Mouse (Mus musculus) megakaryocyte, adult 5-6 weeks (primary cell): ENCODE measurements at regions not wholly inside any gene's neighbourhood (a gene's known extent, or its start where the extent isn't known, plus 50 kb on each side); places are given as distances from the start of the nearest gene placed in this dataset.

Experiments used
- ATAC-seq: 2 replicates; pipeline ENCODE4 v1.8.0; 2016; ENCODE audit warnings: mild to moderate bottlenecking, inconsistent platforms; ENCODE audit not compliant: poor library complexity, severe bottlenecking

GRCm38 (mm10) chr7:117882803-117883202, 233.2 kb downstream of the Rps15a start:
- peak; percentile 93 for ATAC-seq

- no peak for ATAC-seq
Observed at GRCm38 (mm10) chr7:117878903-117879302, 237.1 kb downstream of the Rps15a start.

GRCm38 (mm10) chr7:117875241-117875640, 240.7 kb downstream of the Rps15a start:
- ATAC-seq, result no peak

- no peak for ATAC-seq
Observed at GRCm38 (mm10) chr7:117859419-117859818, 256.6 kb downstream of the Rps15a start.

- ATAC-seq, result no peak
Observed at GRCm38 (mm10) chr7:117855955-117856354, 260.0 kb downstream of the Rps15a start.

- ATAC-seq, result no peak
Observed at GRCm38 (mm10) chr7:117853716-117854115, 262.3 kb downstream of the Rps15a start.

GRCm38 (mm10) chr7:117852866-117853265, 263.1 kb downstream of the Rps15a start:
- no peak for ATAC-seq

GRCm38 (mm10) chr7:117850822-117851221, 265.2 kb downstream of the Rps15a start:
- ATAC-seq, result no peak

- no peak for ATAC-seq
Observed at GRCm38 (mm10) chr7:117846041-117846440, 269.9 kb downstream of the Rps15a start.

GRCm38 (mm10) chr7:117842780-117843179, 273.2 kb downstream of the Rps15a start:
- ATAC-seq, result no peak

- ATAC-seq, result no peak
Observed at GRCm38 (mm10) chr7:117795035-117795434, 321.0 kb downstream of the Rps15a start.

- no peak for ATAC-seq
Observed at GRCm38 (mm10) chr7:117793991-117794390, 322.0 kb downstream of the Rps15a start.

GRCm38 (mm10) chr7:117792456-117792855, 323.5 kb downstream of the Rps15a start:
- no peak for ATAC-seq

- ATAC-seq, result no peak
Observed at GRCm38 (mm10) chr7:117778996-117779395, 337.0 kb downstream of the Rps15a start.

- ATAC-seq, result no peak
Observed at GRCm38 (mm10) chr7:117777921-117778320, 338.1 kb downstream of the Rps15a start.

- ATAC-seq, result no peak
Observed at GRCm38 (mm10) chr7:117771836-117772235, 344.2 kb downstream of the Rps15a start.

- ATAC-seq, result no peak
Observed at GRCm38 (mm10) chr7:117759506-117759905, 356.5 kb downstream of the Rps15a start.

- no peak for ATAC-seq
Observed at GRCm38 (mm10) chr7:117757033-117757432, 359.0 kb downstream of the Rps15a start.

GRCm38 (mm10) chr7:117755830-117756229, 360.2 kb downstream of the Rps15a start:
- no peak for ATAC-seq

- ATAC-seq, result no peak
Observed at GRCm38 (mm10) chr7:117753296-117753695, 362.7 kb downstream of the Rps15a start.

- ATAC-seq, result no peak
Observed at GRCm38 (mm10) chr7:117752302-117753185, 363.4 kb downstream of the Rps15a start.

GRCm38 (mm10) chr7:117747991-117748390, 367.2 kb downstream of the Xylt1 start:
- ATAC-seq, result no peak

- ATAC-seq, result no peak
Observed at GRCm38 (mm10) chr7:117746393-117746792, 365.6 kb downstream of the Xylt1 start.
